Comparison of ENCODE assay signal across 14 mouse cellular contexts in genomic region chr7:73378034-73378433, GRCm38 (mm10). TPM values are rescaled to one million over a fixed set of nuclear protein-coding genes. Genes with fewer than 3 reads are reported as not detected.
DNase-seq lines count a peak whose midpoint lies in the region; ATAC-seq and TF ChIP-seq lines count a peak whose summit lies in the region.
"Had no signal": no experiment of that assay in that cellular context is flagged by ENCODE, and none has a peak within 500 bp of the region (broad histone marks: within the 10 kb centered on the region; RNA-seq: fewer than 3 reads in every experiment).

No protein-coding gene starts in this region.

- peak overlapping the region; percentile 100 for H3K4me2 ChIP-seq in embryonic facial prominence, embryonic 13.5 days
- H3K4me2 ChIP-seq in forebrain, embryonic 13.5 days: peak overlapping the region; percentile 91
- peak overlapping the region; percentile 91 for H3K4me2 ChIP-seq in hindbrain, postnatal 0 days (ENCODE audit: low read depth, low read length)
- peak overlapping the region; percentile 86 for H3K4me2 ChIP-seq in neural tube, embryonic 12.5 days (replicated peaks)
- H3K4me2 ChIP-seq: liver, embryonic 13.5 days had no signal

- ATAC-seq in embryonic facial prominence, embryonic 13.5 days (ENCODE audit: insufficient number of reproducible peaks, insufficient read depth, low FRiP score, low TSS enrichment, low read depth): no peak
- no peak for ATAC-seq in forebrain, embryonic 13.5 days
- no peak for ATAC-seq in hindbrain, postnatal 0 days
- no peak for ATAC-seq in neural tube, embryonic 12.5 days (ENCODE audit: low FRiP score, low read depth)
- ATAC-seq: Patski had no signal

- WGBS in embryonic facial prominence, embryonic 13.5 days: 70% methylated on average over 6 of the region's 6 CpGs
- WGBS in forebrain, embryonic 13.5 days: 47% methylated on average over 6 of the region's 6 CpGs
- 37% methylated on average over 6 of the region's 6 CpGs for WGBS in hindbrain, postnatal 0 days
- 53% methylated on average over 6 of the region's 6 CpGs for WGBS in neural tube, embryonic 12.5 days

- intact Hi-C loops in gastrocnemius, postnatal 14 days (cut with DNase I; ENCODE audit: low total_unique reads): loop anchor here (5.0 kb wide), 1 partner anchor 246 kb away; no protein-coding TSS in a partner anchor

- H3K9me3 ChIP-seq in embryonic facial prominence, embryonic 13.5 days: no peaks in the 10 kb centered on the region
- no peaks in the 10 kb centered on the region for H3K9me3 ChIP-seq in forebrain, embryonic 13.5 days (replicated peaks)
- no peaks in the 10 kb centered on the region for H3K9me3 ChIP-seq in hindbrain, postnatal 0 days (ENCODE audit: low read length)
- no peaks in the 10 kb centered on the region for H3K9me3 ChIP-seq in neural tube, embryonic 12.5 days
- H3K9me3 ChIP-seq: liver, embryonic 13.5 days had no signal

- DNase-seq in hindbrain, postnatal 0 days (ENCODE audit: low spot score): no peak
- no peak for DNase-seq in thymus, postnatal 0 days (ENCODE audit: low spot score)
- DNase-seq in adrenal gland, adult 18-20 months (ENCODE audit: low spot score in 2 of 2): no peak
- no peak for DNase-seq in lung, postnatal 4 days
- DNase-seq in gastrocnemius, postnatal 14 days: no peak
- DNase-seq: adrenal gland, adult 8-10 months; kidney, postnatal 14 days; liver, embryonic 13.5 days had no signal

- no peak for TF ChIP-seq CTCF in hindbrain, postnatal 0 days (IDR thresholded peaks at IDR 0.05; ENCODE audit: low read depth)

- H3K9ac ChIP-seq in embryonic facial prominence, embryonic 13.5 days: no peak overlapping the region
- peak overlapping the region; percentile 79 for H3K9ac ChIP-seq in forebrain, embryonic 13.5 days
- peak overlapping the region; percentile 88; the same call in 1 of the 2 replicates for H3K9ac ChIP-seq in hindbrain, postnatal 0 days (replicated peaks; ENCODE audit: low read length)
- H3K9ac ChIP-seq in neural tube, embryonic 12.5 days: peak overlapping the region; percentile 92
- H3K9ac ChIP-seq: liver, embryonic 13.5 days had no signal

- H3K27ac ChIP-seq in embryonic facial prominence, embryonic 13.5 days: no peak overlapping the region
- peak overlapping the region; percentile 79 for H3K27ac ChIP-seq in forebrain, embryonic 13.5 days
- peak overlapping the region; percentile 96 for H3K27ac ChIP-seq in hindbrain, postnatal 0 days
- H3K27ac ChIP-seq in neural tube, embryonic 12.5 days: 0 out of 2 replicates have a peak overlapping the region, but pooled peaks have one; percentile 3
- H3K27ac ChIP-seq: liver, embryonic 13.5 days; macrophage had no signal

- H3K27me3 ChIP-seq in embryonic facial prominence, embryonic 13.5 days: peaks cover 79% of the 10 kb centered on the region
- H3K27me3 ChIP-seq in forebrain, embryonic 13.5 days: 0 out of 2 replicates have a peak, but pooled peaks cover 3% of the 10 kb centered on the region
- no peaks in the 10 kb centered on the region for H3K27me3 ChIP-seq in hindbrain, postnatal 0 days (ENCODE audit: insufficient read depth, low read length)
- H3K27me3 ChIP-seq in neural tube, embryonic 12.5 days (replicated peaks): no peaks in the 10 kb centered on the region
- H3K27me3 ChIP-seq: Patski had no signal

- H3K36me3 ChIP-seq in embryonic facial prominence, embryonic 13.5 days: no peaks in the 10 kb centered on the region
- no peaks in the 10 kb centered on the region for H3K36me3 ChIP-seq in forebrain, embryonic 13.5 days (ENCODE audit: poor library complexity, severe bottlenecking)
- H3K36me3 ChIP-seq in hindbrain, postnatal 0 days (ENCODE audit: insufficient read depth, low read length): no peaks in the 10 kb centered on the region
- H3K36me3 ChIP-seq in neural tube, embryonic 12.5 days: 0 out of 2 replicates have a peak, but pooled peaks cover 3% of the 10 kb centered on the region
- H3K36me3 ChIP-seq: liver, embryonic 13.5 days had no signal

- H3K4me3 ChIP-seq in embryonic facial prominence, embryonic 13.5 days: no peak overlapping the region
- peak overlapping the region; percentile 78 for H3K4me3 ChIP-seq in forebrain, embryonic 13.5 days
- H3K4me3 ChIP-seq in hindbrain, postnatal 0 days (ENCODE audit: low read length): peak overlapping the region; percentile 86
- peak overlapping the region; percentile 90 for H3K4me3 ChIP-seq in neural tube, embryonic 12.5 days
- H3K4me3 ChIP-seq: liver, embryonic 13.5 days had no signal

- peaks cover 28% of the 10 kb centered on the region for H3K4me1 ChIP-seq in embryonic facial prominence, embryonic 13.5 days
- peaks cover 68% of the 10 kb centered on the region for H3K4me1 ChIP-seq in forebrain, embryonic 13.5 days
- no peaks in the 10 kb centered on the region for H3K4me1 ChIP-seq in hindbrain, postnatal 0 days (ENCODE audit: insufficient read depth, low read length)
- H3K4me1 ChIP-seq in neural tube, embryonic 12.5 days: peaks cover 44% of the 10 kb centered on the region

RNA-seq across cellular contexts. Expression of gene Rgma, which starts 2.7 kb away (rescaled TPM):
- polyA plus RNA-seq in embryonic facial prominence, embryonic 13.5 days (2015; fragmentation: Nextera tagmentation; extraction: Ambion mirVana): 21.8 and 23.6 TPM in 2 replicates
- 24.7 and 27.6 TPM in 2 replicates for polyA plus RNA-seq in forebrain, embryonic 13.5 days (2015; fragmentation: Nextera tagmentation; extraction: Ambion mirVana)
- total RNA-seq in hindbrain, postnatal 0 days (2014; rRNA removed): 139 and 147 TPM in 2 replicates
- 33.7 and 36.5 TPM in 2 replicates for polyA plus RNA-seq in hindbrain, postnatal 0 days (2015; fragmentation: Nextera tagmentation; extraction: Ambion mirVana)
- 48.8 and 49.0 TPM in 2 replicates for polyA plus RNA-seq in neural tube, embryonic 12.5 days (2016; fragmentation: Nextera tagmentation; extraction: Ambion mirVana)
- polyA plus RNA-seq in thymus, postnatal 0 days (2015; fragmentation: Nextera tagmentation; extraction: Ambion mirVana): 1.6 and 1.7 TPM in 2 replicates
- 10 to 100 TPM in 1 of 2 experiments, 1 to 10 TPM in 1; 8.1 to 12.1 TPM for total RNA-seq in adrenal gland, adult 18-20 months (2021)
- total RNA-seq in gastrocnemius, postnatal 14 days (2021): 10 to 100 TPM; 53.4 to 73.5 TPM
- total RNA-seq: neutrophil, adult 5-6 weeks had no signal
- polyA plus RNA-seq: macrophage had no signal
